Mouse (Mus musculus) adrenal gland, postnatal 0 days (tissue): ENCODE results near the gene Agbl3. TPM values are rescaled to one million over a fixed set of nuclear protein-coding genes. Genes with fewer than 3 reads are reported as not detected.

ENCODE experiments used
- polyA plus RNA-seq: library from polyadenylated mRNA; unstranded; fragments of >200 nt; fragmentation: Nextera tagmentation; extraction: Ambion mirVana; gene quantifications from 2 replicates; pipeline ENCODE4 v1.2.1, GENCODE M21; 2015

Gene Agbl3
- 28.1 and 33.5 TPM in 2 replicates for polyA plus RNA-seq

DNA sequence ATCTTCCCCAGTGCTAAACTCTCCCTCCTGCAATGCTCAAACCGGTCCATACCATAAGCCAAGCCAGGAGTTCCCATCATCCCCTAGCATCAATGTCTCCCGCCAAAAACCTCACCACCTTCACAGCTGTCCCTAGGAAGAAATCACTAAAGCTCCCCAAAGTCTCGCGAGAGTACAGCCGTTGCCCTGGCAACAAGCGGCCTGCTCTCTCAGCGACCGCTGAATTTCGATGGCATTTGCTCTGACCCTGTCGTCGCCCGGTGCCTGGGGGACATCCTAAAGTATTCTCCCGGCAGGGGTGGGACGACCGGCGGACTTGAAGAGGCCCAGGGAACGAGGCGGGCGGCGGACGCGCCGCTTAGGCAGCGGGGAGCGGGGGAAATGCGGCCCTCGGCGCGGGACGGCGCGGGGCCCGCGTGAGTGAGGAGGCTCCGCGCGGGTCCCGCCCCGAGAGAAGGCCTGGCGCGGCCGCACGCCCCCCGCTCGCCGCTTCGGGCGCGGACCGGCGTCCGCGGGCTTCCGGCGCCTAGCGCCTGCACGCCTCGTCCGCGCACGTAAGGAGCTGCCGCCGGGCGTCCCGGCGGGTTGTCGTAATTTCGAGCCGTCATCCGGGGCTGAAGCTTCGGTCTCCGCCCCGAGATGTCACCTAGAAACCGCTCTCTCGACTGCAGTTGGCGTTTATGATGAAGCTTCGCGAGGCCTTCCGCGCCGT is at the start of gene Agbl3:
TSS of gene Agbl3 (plus strand) at position 202 of the 712 bp plus-strand sequence.

GRCm38 (mm10) chr6:34862791-34863403 is 82.7 kb downstream of the Agbl3 start, which contains the start of gene Tmem140:
TSS of gene Tmem140 (plus strand) at chr6:34863146.

GRCm38 (mm10) chr6:34877509-34878321 is 97.5 kb downstream of the Agbl3 start, which contains the start of gene Cyren:
TSS of gene Cyren (minus strand) at chr6:34878060.

Other genes starting within 250 kb of the Agbl3 start
- gene Cald1, start 181.9 kb upstream of the Agbl3 start, polyA plus RNA-seq = 171 and 239 TPM in 2 replicates
- 11.2 and 13.0 TPM in 2 replicates for gene Tmem140, start 82.7 kb downstream of the Agbl3 start, polyA plus RNA-seq
- gene Cyren, start 97.6 kb downstream of the Agbl3 start, polyA plus RNA-seq = 7.1 and 7.4 TPM in 2 replicates
- gene Wdr91, start 130.4 kb downstream of the Agbl3 start, polyA plus RNA-seq = 7.4 and 8.7 TPM in 2 replicates
- gene Stra8, start 139.7 kb downstream of the Agbl3 start, polyA plus RNA-seq = not detected in 2 replicates
- gene Slc23a4, start 208.0 kb downstream of the Agbl3 start, polyA plus RNA-seq = 0.44 and 0.58 TPM in 2 replicates